Mouse (Mus musculus) thymus, postnatal 25 days (tissue): ENCODE data around the gene Prr27.

Experiments
- DNase-seq: peaks from one replicate; pipeline ENCODE4 v3.0.0; 2022

Prr27 gene

GRCm38 (mm10) chr5:87825386-87825785 lies at the start of gene Prr27:
TSS of gene Prr27 (plus strand) at chr5:87825686.
- DNase-seq, result no peak

GRCm38 (mm10) chr5:87782731-87783130 lies 42.8 kb upstream of the Prr27 start:
- no peak for DNase-seq

GRCm38 (mm10) chr5:87807782-87808181 lies 17.7 kb upstream of the Prr27 start, which contains the start of gene Csn1s2b:
TSS of gene Csn1s2b (plus strand) at chr5:87808082.
- no peak for DNase-seq

- DNase-seq, result no peak
Observed at GRCm38 (mm10) chr5:87809253-87809652, 16.2 kb upstream of the Prr27 start.

GRCm38 (mm10) chr5:87855136-87855716 lies 29.7 kb downstream of the Prr27 start:
- no peak for DNase-seq

GRCm38 (mm10) chr5:87870084-87870483 lies 44.6 kb downstream of the Prr27 start:
- DNase-seq, result no peak

GRCm38 (mm10) chr5:87871423-87871822 lies 45.9 kb downstream of the Prr27 start:
- DNase-seq, result no peak

- DNase-seq, result no peak
Observed at GRCm38 (mm10) chr5:87884729-87885128, 59.2 kb downstream of the Prr27 start, which contains the start of gene Odam. TSS of gene Odam (plus strand) at chr5:87885029.
